Mouse (Mus musculus): Measurements from ENCODE around the gene Rln3.

Gene Rln3

GRCm38 (mm10) chr8:83996567-83997505, 48.0 kb downstream of the Rln3 start:
- peak; percentile 93 for DNase-seq (ENCODE audit: low read depth, low spot score)

DNA sequence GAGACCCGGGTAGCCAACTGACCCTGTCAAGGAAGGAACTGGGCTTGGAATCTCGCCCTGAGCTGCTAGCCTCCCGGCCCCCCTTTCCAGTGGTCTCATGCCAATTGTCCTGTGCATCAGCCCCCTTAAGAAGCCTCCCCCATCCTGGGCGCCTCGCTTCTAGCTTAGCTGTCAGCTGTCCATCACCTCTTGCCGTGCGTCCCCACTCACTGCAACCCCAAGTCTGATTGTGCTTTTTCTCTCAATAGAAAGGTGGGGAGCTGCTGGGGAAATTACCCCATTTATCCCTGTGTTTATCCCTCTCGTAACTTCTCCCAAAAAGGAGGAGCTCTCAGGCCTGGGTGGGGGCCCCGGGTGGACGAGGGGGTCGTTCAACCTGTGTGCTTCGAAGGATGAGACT, 48.8 kb downstream of the Rln3 start:
- DNase-seq (ENCODE audit: low read depth, low spot score): no peak

DNA sequence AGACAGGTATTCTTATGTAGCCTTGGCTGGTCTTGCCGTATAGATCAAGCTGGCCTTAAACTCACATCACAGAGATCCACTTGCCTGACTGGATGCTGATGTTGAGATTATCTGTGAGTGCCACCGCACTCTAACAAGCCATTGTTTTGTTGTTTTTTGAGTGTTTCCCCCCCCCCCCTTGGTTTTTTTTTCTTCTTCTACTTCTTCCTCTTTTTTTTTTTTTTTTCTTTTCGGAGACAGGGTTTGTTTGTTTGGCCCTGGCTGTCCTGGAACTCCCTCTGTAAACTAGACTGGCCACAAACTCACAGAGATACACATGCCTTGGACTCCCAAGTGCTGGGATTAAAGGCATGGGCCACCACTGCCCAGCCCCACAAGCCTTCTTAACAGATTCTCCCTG, 50.8 kb downstream of the Rln3 start:
- no peak for DNase-seq (ENCODE audit: low read depth, low spot score)
